Mouse (Mus musculus) ES-E14 (cell line): ENCODE data around the gene Cars2.

Experiments used
- CHD2 ChIP-seq: IDR thresholded peaks from 2 replicates; pipeline ENCODE4 v1.6.1; 2014; ENCODE audit warnings: mild to moderate bottlenecking, low read depth, low read length, inconsistent platforms
- MAFK ChIP-seq: IDR thresholded peaks from 2 replicates; pipeline ENCODE4 v1.6.1; 2014; ENCODE audit warnings: mild to moderate bottlenecking, low read depth, low read length, inconsistent platforms; ENCODE audit not compliant: insufficient read depth
- ZNF384 ChIP-seq: IDR thresholded peaks from 2 replicates; pipeline ENCODE4 v1.6.1; 2012; ENCODE audit warnings: low read depth, low read length, inconsistent platforms

DNA sequence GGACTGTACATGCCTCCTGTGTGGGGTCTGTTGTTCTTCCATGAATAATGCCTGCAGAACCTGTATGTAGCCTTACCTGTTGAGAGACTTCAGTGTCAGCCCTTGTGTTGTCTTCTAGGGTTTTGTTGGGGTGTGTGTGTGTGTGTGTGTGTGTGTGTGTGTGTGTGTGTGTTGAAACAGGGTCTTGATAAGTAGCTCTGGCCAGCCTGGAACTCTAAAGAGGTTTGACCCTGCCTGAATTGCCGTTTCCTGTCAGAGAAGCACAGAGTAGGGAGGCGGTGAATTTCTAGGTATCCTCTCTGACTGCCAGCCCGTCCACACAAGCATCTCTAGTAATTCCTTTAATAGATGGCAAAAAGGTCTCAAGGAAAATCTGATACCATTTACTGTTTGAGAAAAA, 8.9 kb upstream of the Cars2 start:
- no peak for TF ChIP-seq ZNF384
- TF ChIP-seq CHD2: no peak
- TF ChIP-seq MAFK: no peak
